Mouse (Mus musculus): ENCODE results near the gene Shroom1.

The Shroom1 gene

GRCm38 (mm10) chr11:53481088-53481730 lies 24.2 kb downstream of the Shroom1 start:
- DNase-seq = no peak

GRCm38 (mm10) chr11:53483159-53483891 lies 26.3 kb downstream of the Shroom1 start:
- no peak for DNase-seq

- DNase-seq = no peak
These were observed 28.7 kb downstream of the Shroom1 start for GRCm38 (mm10) chr11:53485719-53486118.

GRCm38 (mm10) chr11:53486351-53486750 lies 29.3 kb downstream of the Shroom1 start:
- DNase-seq = no peak

GRCm38 (mm10) chr11:53486822-53487594 lies 30.0 kb downstream of the Shroom1 start:
- DNase-seq = peak; percentile 50

- DNase-seq = no peak
These were observed 32.0 kb downstream of the Shroom1 start for GRCm38 (mm10) chr11:53489007-53489406.

GRCm38 (mm10) chr11:53489421-53489820 lies 32.4 kb downstream of the Shroom1 start:
- no peak for DNase-seq

GRCm38 (mm10) chr11:53491954-53492401 lies 35.0 kb downstream of the Shroom1 start:
- peak; percentile 17 for DNase-seq

GRCm38 (mm10) chr11:53493243-53493955 lies 36.4 kb downstream of the Shroom1 start:
- DNase-seq = no peak

- no peak for DNase-seq
These were observed 38.4 kb downstream of the Shroom1 start for GRCm38 (mm10) chr11:53495417-53495816.

GRCm38 (mm10) chr11:53496946-53497345 lies 39.9 kb downstream of the Shroom1 start:
- DNase-seq = no peak

- DNase-seq = peak; percentile 75
These were observed 43.6 kb downstream of the Shroom1 start for GRCm38 (mm10) chr11:53500569-53500968.

GRCm38 (mm10) chr11:53502039-53502765 lies 45.2 kb downstream of the Shroom1 start:
- no peak for DNase-seq

GRCm38 (mm10) chr11:53503738-53504137 lies 46.7 kb downstream of the Shroom1 start:
- no peak for DNase-seq

GRCm38 (mm10) chr11:53504376-53504775 lies 47.4 kb downstream of the Shroom1 start:
- DNase-seq = no peak

- no peak for DNase-seq
These were observed 48.1 kb downstream of the Shroom1 start for GRCm38 (mm10) chr11:53505026-53505663.

- no peak for DNase-seq
These were observed 50.2 kb downstream of the Shroom1 start for GRCm38 (mm10) chr11:53507098-53507805.

GRCm38 (mm10) chr11:53508152-53508551 lies 51.1 kb downstream of the Shroom1 start:
- DNase-seq = peak; percentile 46

GRCm38 (mm10) chr11:53508591-53508990 lies 51.6 kb downstream of the Shroom1 start:
- DNase-seq = no peak

GRCm38 (mm10) chr11:53510351-53510750 lies 53.3 kb downstream of the Shroom1 start:
- no peak for DNase-seq

Data from lung, postnatal 10 days (tissue).